Comparison of ENCODE assay signal across 15 mouse cellular contexts in genomic region chr12:117330418-117330817, GRCm38 (mm10).
DNase-seq lines count a peak whose midpoint lies in the region; ATAC-seq and TF ChIP-seq lines count a peak whose summit lies in the region.
"Had no signal": no experiment of that assay in that cellular context is flagged by ENCODE, and none has a peak within 500 bp of the region (broad histone marks: within the 10 kb centered on the region; RNA-seq: fewer than 3 reads in every experiment).

No protein-coding gene starts in this region.

- no peak for TF ChIP-seq POLR2A in heart, adult 2 months (IDR thresholded peaks at IDR 0.05; ENCODE audit: insufficient read depth, low read depth, low read length)
- TF ChIP-seq POLR2A in cortical plate, adult 2 months (IDR thresholded peaks at IDR 0.05; ENCODE audit: extremely low read depth, insufficient read depth, low read length) = no peak

- H3K27ac ChIP-seq in heart, adult 2 months = no peak overlapping the region
- H3K27ac ChIP-seq in lung, embryonic 14.5 days (ENCODE audit: low read depth) = no peak overlapping the region
- H3K27ac ChIP-seq in cortical plate, adult 2 months (ENCODE audit: insufficient read depth, low read length) = no peak overlapping the region
- H3K27ac ChIP-seq: embryonic facial prominence, embryonic 10.5 days; hindbrain, embryonic 15.5 days; midbrain, embryonic 12.5 days had no signal

- H3K9me3 ChIP-seq in lung, embryonic 14.5 days (ENCODE audit: low read depth, low read length) = peaks cover 3% of the 10 kb centered on the region; the same call in 1 of the 2 replicates
- peaks cover 5% of the 10 kb centered on the region for H3K9me3 ChIP-seq in E14TG2a.4 (ENCODE audit: low read length)
- H3K9me3 ChIP-seq: hindbrain, embryonic 15.5 days had no signal

- DNase-seq in heart, adult 2 months = no peak
- DNase-seq in heart, adult 11 months = no peak
- DNase-seq in lung, embryonic 14.5 days = no peak
- DNase-seq in lung, postnatal 4 days = no peak
- no peak for DNase-seq in heart, postnatal 25 days (ENCODE audit: low spot score)
- DNase-seq in frontal cortex, postnatal 36 days (ENCODE audit: low spot score in 2 of 2) = no peak
- DNase-seq: adrenal gland, postnatal 10 days; cerebellum, postnatal 10 days; layer of hippocampus, postnatal 36 days; lung, adult 18-20 months had no signal

- no peaks in the 10 kb centered on the region for H3K79me2 ChIP-seq in heart, adult 2 months (replicated peaks; ENCODE audit: control insufficient read depth, insufficient read depth, low read length)

- H3K4me2 ChIP-seq in lung, embryonic 14.5 days = no peak overlapping the region
- H3K4me2 ChIP-seq: hindbrain, embryonic 15.5 days; midbrain, embryonic 12.5 days had no signal

- no peak for ATAC-seq in lung, embryonic 14.5 days (ENCODE audit: insufficient read depth)

- H3K9ac ChIP-seq in heart, adult 2 months (ENCODE audit: low read depth, low read length) = no peak overlapping the region
- no peak overlapping the region for H3K9ac ChIP-seq in lung, embryonic 14.5 days
- H3K9ac ChIP-seq: hindbrain, embryonic 15.5 days; midbrain, embryonic 12.5 days had no signal

- TF ChIP-seq CTCF in heart, adult 2 months (IDR thresholded peaks at IDR 0.05) = peak; percentile 37
- peak; percentile 37 for TF ChIP-seq CTCF in lung, embryonic 14.5 days (IDR thresholded peaks at IDR 0.05; ENCODE audit: low read depth)
- TF ChIP-seq CTCF in E14TG2a.4 (conservative IDR thresholded peaks at IDR 0.05; ENCODE audit: low read length) = peak; percentile 87
- TF ChIP-seq CTCF in cortical plate, adult 2 months (IDR thresholded peaks at IDR 0.05; ENCODE audit: extremely low read depth, insufficient read depth, low read length) = 0 out of 2 replicates have a peak, but pooled peaks have one; percentile 9

- H3K36me3 ChIP-seq in heart, adult 2 months (ENCODE audit: control insufficient read depth, insufficient read depth, low read length) = no peaks in the 10 kb centered on the region
- no peaks in the 10 kb centered on the region for H3K36me3 ChIP-seq in lung, embryonic 14.5 days (ENCODE audit: insufficient read depth)
- H3K36me3 ChIP-seq in E14TG2a.4 (ENCODE audit: insufficient read depth, low read length) = no peaks in the 10 kb centered on the region
- H3K36me3 ChIP-seq: embryonic facial prominence, embryonic 10.5 days; hindbrain, embryonic 15.5 days; midbrain, embryonic 12.5 days had no signal

- TF ChIP-seq EP300 in heart, adult 2 months (IDR thresholded peaks at IDR 0.05; ENCODE audit: insufficient read depth, low read depth, low read length) = no peak

- no peaks in the 10 kb centered on the region for H3K27me3 ChIP-seq in heart, adult 2 months (ENCODE audit: control insufficient read depth, insufficient read depth, low read length)
- no peaks in the 10 kb centered on the region for H3K27me3 ChIP-seq in lung, embryonic 14.5 days (ENCODE audit: insufficient read depth, low read length)
- H3K27me3 ChIP-seq in E14TG2a.4 (ENCODE audit: insufficient read depth, low read length) = peaks cover 5% of the 10 kb centered on the region; the same call in 1 of the 2 replicates
- H3K27me3 ChIP-seq: hindbrain, embryonic 15.5 days; midbrain, embryonic 12.5 days had no signal

- H3K4me1 ChIP-seq in heart, adult 2 months (ENCODE audit: control insufficient read depth, insufficient read depth, low read length) = no peaks in the 10 kb centered on the region
- H3K4me1 ChIP-seq in lung, embryonic 14.5 days (ENCODE audit: insufficient read depth) = no peaks in the 10 kb centered on the region
- no peaks in the 10 kb centered on the region for H3K4me1 ChIP-seq in E14TG2a.4 (replicated peaks; ENCODE audit: low read depth, low read length)
- H3K4me1 ChIP-seq in cortical plate, adult 2 months (ENCODE audit: control insufficient read depth, insufficient read depth, low read length) = peaks cover 7% of the 10 kb centered on the region
- H3K4me1 ChIP-seq: embryonic facial prominence, embryonic 10.5 days; hindbrain, embryonic 15.5 days; midbrain, embryonic 12.5 days had no signal

- intact Hi-C loops in heart, adult 2 months (cut with DNase I) = no loop called here
- intact Hi-C loops in heart, postnatal 25 days (cut with DNase I) = no loop called here

- no peak overlapping the region for H3K4me3 ChIP-seq in heart, adult 2 months
- H3K4me3 ChIP-seq in lung, embryonic 14.5 days (ENCODE audit: low read depth, low read length) = no peak overlapping the region
- H3K4me3 ChIP-seq in E14TG2a.4 (replicated peaks; ENCODE audit: low read length) = no peak overlapping the region
- no peak overlapping the region for H3K4me3 ChIP-seq in cortical plate, adult 2 months (ENCODE audit: insufficient read depth, low read length)
- H3K4me3 ChIP-seq: embryonic facial prominence, embryonic 10.5 days; hindbrain, embryonic 15.5 days; midbrain, embryonic 12.5 days had no signal

Comparison
In these comparisons a context has a peak if more than half of its experiments do, and no peak if none do; other contexts are left out.
1. CTCF ChIP-seq: peak in every context shown above with its lines; median percentile 87 in E14TG2a.4; 37 in heart, adult 2 months; 37 in lung, embryonic 14.5 days; 9 in cortical plate, adult 2 months.